9 mouse cellular contexts compared by ENCODE assay signal in genomic region chr5:90224730-90225129, GRCm38 (mm10). TPM values are rescaled to one million over a fixed set of nuclear protein-coding genes. Genes with fewer than 3 reads are reported as not detected.
A peak's percentile ranks its signal among the peaks of the same experiment; 100 is the strongest.
DNase-seq lines count a peak whose midpoint lies in the region; ATAC-seq and TF ChIP-seq lines count a peak whose summit lies in the region.
"Had no signal": no experiment of that assay in that cellular context is flagged by ENCODE, and none has a peak within 500 bp of the region (broad histone marks: within the 10 kb centered on the region; RNA-seq: fewer than 3 reads in every experiment).

No protein-coding gene starts in this region.

- no peak overlapping the region for H3K9ac ChIP-seq in hindbrain, postnatal 0 days (replicated peaks; ENCODE audit: low read length)
- no peak overlapping the region for H3K9ac ChIP-seq in intestine, embryonic 16.5 days (ENCODE audit: low read depth, low read length)

- 89% methylated on average over 5 of the region's 5 CpGs for WGBS in hindbrain, embryonic 10.5 days
- WGBS in hindbrain, postnatal 0 days, result 87% methylated on average over 5 of the region's 5 CpGs
- WGBS in intestine, embryonic 16.5 days, result 83% methylated on average over 5 of the region's 5 CpGs

- H3K4me1 ChIP-seq in hindbrain, embryonic 10.5 days (replicated peaks), result peaks cover 13% of the 10 kb centered on the region
- no peaks in the 10 kb centered on the region for H3K4me1 ChIP-seq in hindbrain, postnatal 0 days (ENCODE audit: insufficient read depth, low read length)
- H3K4me1 ChIP-seq in E14TG2a.4 (replicated peaks; ENCODE audit: low read depth, low read length), result peaks cover 45% of the 10 kb centered on the region
- H3K4me1 ChIP-seq in intestine, embryonic 16.5 days (ENCODE audit: control insufficient read depth, insufficient read depth, low read length), result peaks cover 9% of the 10 kb centered on the region

- no peaks in the 10 kb centered on the region for H3K9me3 ChIP-seq in hindbrain, embryonic 10.5 days
- no peaks in the 10 kb centered on the region for H3K9me3 ChIP-seq in hindbrain, postnatal 0 days (ENCODE audit: low read length)
- H3K9me3 ChIP-seq in E14TG2a.4 (ENCODE audit: low read length), result no peaks in the 10 kb centered on the region
- H3K9me3 ChIP-seq in intestine, embryonic 16.5 days (ENCODE audit: control insufficient read depth, low read length), result no peaks in the 10 kb centered on the region

- no peak overlapping the region for H3K27ac ChIP-seq in hindbrain, embryonic 10.5 days
- H3K27ac ChIP-seq in hindbrain, postnatal 0 days, result no peak overlapping the region
- no peak overlapping the region for H3K27ac ChIP-seq in intestine, embryonic 16.5 days (ENCODE audit: low read length)

- H3K36me3 ChIP-seq in hindbrain, embryonic 10.5 days, result peaks cover 54% of the 10 kb centered on the region
- peaks cover 29% of the 10 kb centered on the region; the same call in 1 of the 2 replicates for H3K36me3 ChIP-seq in hindbrain, postnatal 0 days (ENCODE audit: insufficient read depth, low read length)
- peaks cover 55% of the 10 kb centered on the region for H3K36me3 ChIP-seq in E14TG2a.4 (ENCODE audit: insufficient read depth, low read length)
- H3K36me3 ChIP-seq in intestine, embryonic 16.5 days (ENCODE audit: control insufficient read depth, insufficient read depth, low read length), result peaks cover 6% of the 10 kb centered on the region; the same call in 1 of the 2 replicates

- no peak for DNase-seq in hindbrain, embryonic 10.5 days (ENCODE audit: low spot score)
- DNase-seq in hindbrain, postnatal 0 days (ENCODE audit: low spot score), result no peak
- peak; percentile 43 for DNase-seq in 3T3-L1 (ENCODE audit: low read depth, low spot score)
- no peak for DNase-seq in urinary bladder, adult 2 months (ENCODE audit: low spot score)
- DNase-seq in spleen, adult 18-20 months, result no peak
- DNase-seq in frontal cortex, postnatal 14 days (ENCODE audit: low spot score in 2 of 2), result no peak
- DNase-seq: right cerebral cortex, postnatal 4 days had no signal

- H3K4me3 ChIP-seq in hindbrain, embryonic 10.5 days, result peak overlapping the region; percentile 78
- no peak overlapping the region for H3K4me3 ChIP-seq in hindbrain, postnatal 0 days (ENCODE audit: low read length)
- H3K4me3 ChIP-seq in E14TG2a.4 (replicated peaks; ENCODE audit: low read length), result peak overlapping the region; percentile 95
- H3K4me3 ChIP-seq in intestine, embryonic 16.5 days (ENCODE audit: low read length), result peak overlapping the region; percentile 93; the same call in 1 of the 2 replicates

- no peak overlapping the region for H3K4me2 ChIP-seq in hindbrain, postnatal 0 days (ENCODE audit: low read depth, low read length)
- H3K4me2 ChIP-seq in intestine, embryonic 16.5 days (ENCODE audit: low read depth, low read length), result peak overlapping the region; percentile 50

- ATAC-seq in hindbrain, postnatal 0 days, result no peak
- no peak for ATAC-seq in intestine, embryonic 16.5 days

- no peak for TF ChIP-seq CTCF in hindbrain, postnatal 0 days (IDR thresholded peaks at IDR 0.05; ENCODE audit: low read depth)
- no peak for TF ChIP-seq CTCF in E14TG2a.4 (conservative IDR thresholded peaks at IDR 0.05; ENCODE audit: low read length)

- no peaks in the 10 kb centered on the region for H3K27me3 ChIP-seq in hindbrain, embryonic 10.5 days (ENCODE audit: insufficient read depth, poor library complexity, severe bottlenecking)
- H3K27me3 ChIP-seq in hindbrain, postnatal 0 days (ENCODE audit: insufficient read depth, low read length), result no peaks in the 10 kb centered on the region
- H3K27me3 ChIP-seq in E14TG2a.4 (ENCODE audit: insufficient read depth, low read length), result no peaks in the 10 kb centered on the region
- no peaks in the 10 kb centered on the region for H3K27me3 ChIP-seq in intestine, embryonic 16.5 days (replicated peaks; ENCODE audit: control insufficient read depth, insufficient read depth, low read length)

RNA-seq across cellular contexts. Expression of gene Cox18, which starts 0.9 kb away (rescaled TPM):
- 30.5 and 32.0 TPM in 2 replicates for polyA plus RNA-seq in hindbrain, embryonic 10.5 days (2016; fragmentation: Nextera tagmentation; extraction: Ambion mirVana)
- 65.1 and 87.5 TPM in 2 replicates for total RNA-seq in hindbrain, postnatal 0 days (2014; rRNA removed)
- 49.4 and 54.5 TPM in 2 replicates for polyA plus RNA-seq in hindbrain, postnatal 0 days (2015; fragmentation: Nextera tagmentation; extraction: Ambion mirVana)
- polyA plus RNA-seq in intestine, embryonic 16.5 days (2015; fragmentation: Nextera tagmentation; extraction: Ambion mirVana), result 26.7 and 26.8 TPM in 2 replicates
- polyA plus RNA-seq in urinary bladder, adult 2 months (2012; rRNA removed), result 18.8 and 21.3 TPM in 2 replicates
